Mouse (Mus musculus): ENCODE data around the gene Fndc3b.
A peak's percentile ranks its signal among the peaks of the same experiment; 100 is the strongest.

Fndc3b gene

GRCm38 (mm10) chr3:27710648-27711428 lies at the start of gene Fndc3b:
Gene Fndc3b, minus strand, starts transcription at chr3:27711307.
- DNase-seq = peak; percentile 76 to 89

DNA sequence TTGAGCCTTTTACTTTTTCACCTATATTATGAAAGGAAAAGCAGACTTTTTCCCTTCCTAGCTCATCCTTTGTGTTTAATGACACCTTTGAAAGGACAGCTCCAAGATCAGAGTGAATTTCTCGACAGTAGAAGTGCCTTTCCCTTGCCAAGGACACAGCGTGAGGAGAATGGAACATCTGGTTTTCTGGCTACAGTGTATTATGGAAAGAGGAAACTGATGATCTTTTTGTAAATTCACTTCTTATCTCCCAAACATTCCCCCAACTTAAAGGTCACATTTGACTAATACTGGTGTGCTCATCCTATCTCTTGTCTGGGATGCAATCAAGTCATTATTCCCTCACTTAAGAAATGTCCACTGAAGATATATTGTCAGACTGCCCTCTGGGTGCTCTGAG lies 49.2 kb upstream of the Fndc3b start:
- no peak for DNase-seq

DNA sequence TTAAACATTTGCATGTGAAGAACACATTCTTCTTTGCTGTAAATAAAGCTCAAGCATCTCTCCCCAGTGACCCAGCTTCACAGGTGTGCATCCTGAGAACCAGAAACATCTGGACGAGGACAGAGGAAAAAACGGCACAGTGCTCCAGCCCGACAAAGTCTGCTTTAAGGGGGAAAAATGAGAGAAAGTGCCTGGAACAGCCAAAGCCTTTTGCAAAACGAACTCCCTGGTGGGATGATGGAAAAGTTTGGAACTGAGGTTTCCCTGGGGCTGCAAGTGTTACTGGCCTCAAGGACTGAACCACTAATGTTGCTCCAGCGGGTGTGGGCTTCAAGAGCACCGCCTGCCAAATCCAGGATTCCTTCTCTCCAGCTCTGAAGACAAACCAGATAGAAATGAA lies 47.9 kb upstream of the Fndc3b start:
- no peak for DNase-seq

DNA sequence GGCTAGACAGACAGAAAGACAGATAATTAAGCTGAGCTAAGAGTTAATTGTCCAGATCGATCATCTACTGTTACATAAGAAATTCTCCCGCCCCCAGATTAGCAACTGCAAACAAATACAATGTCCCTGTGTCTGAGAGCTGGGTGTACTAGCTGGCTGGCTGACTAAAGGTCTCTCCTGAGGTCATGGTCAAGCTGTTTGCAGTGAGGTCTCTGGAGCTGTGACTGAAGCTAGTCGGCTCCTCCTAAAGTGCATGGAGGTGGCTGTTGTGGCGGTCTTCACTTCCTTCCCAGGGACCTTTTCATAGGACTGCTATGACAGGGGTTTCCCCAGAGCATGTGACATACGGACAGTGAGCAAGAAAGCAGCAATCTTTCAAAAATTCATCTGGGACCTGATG lies 40.5 kb upstream of the Fndc3b start:
- DNase-seq = no peak

DNA sequence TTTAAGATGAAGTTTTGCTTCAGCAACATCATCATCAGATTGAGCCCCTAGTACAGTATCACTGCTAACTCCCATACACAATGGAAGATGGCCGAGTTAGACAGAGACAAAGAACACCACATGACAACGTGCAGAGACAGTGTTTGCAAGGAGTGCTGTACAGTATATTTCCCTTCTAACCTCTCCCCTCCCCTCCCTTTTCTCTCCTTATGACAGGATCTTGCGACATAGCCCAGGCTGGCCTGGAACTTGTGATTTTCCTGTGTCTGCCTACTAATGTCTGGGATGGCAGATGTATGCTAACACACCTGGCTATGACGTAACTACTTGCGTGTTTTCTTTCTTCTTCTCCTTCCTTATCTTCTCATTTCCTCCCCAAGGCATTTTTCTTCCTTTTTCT lies 40.0 kb upstream of the Fndc3b start:
- DNase-seq = no peak

DNA sequence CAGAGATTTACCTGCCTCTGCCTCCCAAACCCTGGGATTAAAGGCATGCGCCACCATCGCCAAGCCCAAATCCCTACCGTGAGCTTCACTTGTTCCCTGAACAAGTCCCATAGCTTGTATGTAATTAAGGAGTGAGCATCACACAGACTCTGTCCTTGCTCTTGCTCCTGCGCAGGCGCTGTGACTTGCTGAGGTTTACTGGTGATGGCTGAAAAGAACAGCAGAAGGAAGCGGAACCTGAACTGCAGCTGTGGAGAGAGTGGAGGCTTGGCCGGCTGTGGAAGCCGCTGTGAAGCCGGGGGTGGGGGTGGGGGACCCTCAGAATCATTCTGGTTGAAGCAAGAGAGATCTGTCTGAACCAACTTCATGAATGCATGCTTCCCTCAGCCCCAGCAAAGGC lies 34.5 kb upstream of the Fndc3b start:
- DNase-seq = no peak

DNA sequence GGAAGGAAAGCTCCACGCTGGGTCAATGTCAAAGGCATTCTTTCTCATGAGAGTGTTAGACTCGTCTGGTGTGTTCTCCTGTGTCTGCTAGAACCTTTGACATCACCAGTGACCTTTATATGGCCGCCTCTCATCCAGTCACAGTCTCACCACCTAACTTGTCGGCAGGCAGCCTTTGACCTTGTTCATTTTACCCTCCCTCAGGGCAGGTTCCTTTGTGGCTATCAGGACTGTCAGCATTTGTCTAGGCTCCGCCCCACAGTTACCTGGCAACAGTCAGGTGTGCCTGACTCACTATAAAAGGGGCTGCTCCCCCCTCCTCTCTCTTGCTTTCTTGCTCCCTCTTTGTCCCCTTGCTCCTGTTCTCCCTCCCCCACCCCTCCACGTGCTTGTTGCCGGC lies 33.6 kb upstream of the Fndc3b start:
- no peak for DNase-seq

GRCm38 (mm10) chr3:27743271-27744145 lies 32.4 kb upstream of the Fndc3b start:
- no peak for DNase-seq

- DNase-seq = no peak
Measured at GRCm38 (mm10) chr3:27742124-27742523, 31.0 kb upstream of the Fndc3b start.

DNA sequence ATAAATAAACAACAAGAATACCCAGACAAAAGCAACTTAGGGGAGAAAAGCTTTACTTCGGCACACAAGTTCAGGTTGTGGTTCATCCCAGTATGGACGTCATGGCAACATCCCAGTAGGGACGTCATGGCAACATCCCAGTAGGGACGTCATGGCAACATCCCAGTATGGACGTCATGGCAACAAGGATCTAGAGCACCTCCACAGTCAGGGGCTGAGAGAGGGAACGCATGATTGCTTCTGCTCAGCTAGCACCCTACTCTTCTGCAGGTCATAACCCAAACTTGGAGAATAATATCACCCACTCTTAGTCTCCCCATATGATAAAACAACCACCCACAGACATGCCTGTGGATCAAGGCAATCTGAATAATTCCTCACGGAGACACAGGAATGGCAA lies 29.0 kb upstream of the Fndc3b start:
- DNase-seq = no peak

- no peak for DNase-seq
Measured at GRCm38 (mm10) chr3:27736180-27736579, 25.1 kb upstream of the Fndc3b start.

- no peak for DNase-seq
Measured at GRCm38 (mm10) chr3:27735113-27735512, 24.0 kb upstream of the Fndc3b start.

DNA sequence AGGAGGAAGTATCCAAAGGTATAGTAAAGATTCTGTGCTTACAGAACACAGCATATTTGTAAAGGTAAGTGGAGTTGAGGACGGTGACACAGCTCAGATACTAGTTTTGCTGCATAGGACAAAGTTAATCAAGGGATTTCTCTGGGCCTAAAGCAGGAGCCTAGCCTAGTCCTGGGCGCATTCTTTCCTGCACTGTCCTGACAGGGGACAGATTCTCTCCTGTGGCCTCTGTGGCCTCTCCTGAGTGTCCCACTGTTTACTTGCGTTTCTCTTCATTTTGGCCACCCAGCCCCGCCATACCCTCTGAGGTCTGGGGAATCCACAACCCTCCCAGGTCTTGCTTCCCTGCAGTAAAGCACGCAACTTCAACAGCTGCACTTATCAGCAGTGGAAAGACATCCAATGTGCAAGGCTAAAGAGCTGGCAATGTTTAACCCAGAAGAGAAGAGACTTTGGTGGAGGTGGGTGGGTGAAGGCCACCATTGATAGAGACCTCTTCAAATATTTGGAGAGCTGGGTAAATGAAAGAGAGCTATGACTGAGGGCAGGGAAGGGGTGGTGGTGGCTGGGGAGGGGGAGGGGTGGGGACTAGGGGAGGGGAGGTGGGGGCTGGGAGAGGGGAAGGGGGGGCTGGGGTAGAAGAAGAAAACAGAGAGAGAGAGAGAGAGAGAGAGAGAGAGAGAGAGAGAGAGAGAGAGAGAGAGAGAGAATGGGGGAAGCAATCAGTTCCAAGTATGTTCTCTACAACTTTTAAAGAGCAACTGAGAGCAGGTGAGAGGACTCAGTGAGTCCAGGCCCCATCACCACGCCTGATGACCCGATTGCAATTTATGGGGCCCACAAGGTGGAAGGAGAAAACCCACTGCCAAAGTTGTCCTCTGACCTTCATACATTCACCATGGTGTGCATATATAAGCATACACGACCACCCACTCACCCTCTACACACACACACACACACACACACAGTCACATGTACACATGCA lies 18.0 kb upstream of the Fndc3b start:
- DNase-seq = no peak

- DNase-seq = no peak
Measured at GRCm38 (mm10) chr3:27728176-27728575, 17.1 kb upstream of the Fndc3b start.

- no peak for DNase-seq
Measured at GRCm38 (mm10) chr3:27725752-27726151, 14.6 kb upstream of the Fndc3b start.

GRCm38 (mm10) chr3:27724208-27724607 lies 13.1 kb upstream of the Fndc3b start:
- DNase-seq = no peak

DNA sequence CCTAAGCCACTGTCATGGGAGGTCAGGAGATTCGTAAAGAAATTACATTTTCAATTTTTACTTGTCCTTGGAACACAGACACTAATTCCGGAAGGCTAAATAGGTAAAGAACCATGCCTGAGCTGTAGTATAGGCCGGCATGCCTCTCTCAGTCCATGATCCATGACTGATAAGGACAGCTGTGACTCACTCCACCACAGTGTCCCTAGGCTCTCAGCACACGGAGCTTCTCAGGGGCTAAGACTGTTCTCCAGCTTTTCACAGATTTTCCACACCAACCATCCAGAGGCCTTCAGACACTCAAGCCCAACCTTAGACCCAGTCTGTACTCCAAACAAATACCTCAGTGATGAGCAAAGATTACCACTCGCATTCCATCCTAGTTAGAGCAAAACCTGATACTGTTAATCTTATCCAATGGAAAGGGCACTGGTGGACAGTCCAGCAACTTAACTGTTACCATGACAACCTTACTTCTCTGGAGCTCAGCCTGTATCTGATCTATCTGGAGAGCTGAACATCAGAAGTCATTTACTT lies 7.8 kb upstream of the Fndc3b start:
- DNase-seq = no peak

- no peak for DNase-seq
Measured at GRCm38 (mm10) chr3:27713971-27714370, 2.9 kb upstream of the Fndc3b start.

DNA sequence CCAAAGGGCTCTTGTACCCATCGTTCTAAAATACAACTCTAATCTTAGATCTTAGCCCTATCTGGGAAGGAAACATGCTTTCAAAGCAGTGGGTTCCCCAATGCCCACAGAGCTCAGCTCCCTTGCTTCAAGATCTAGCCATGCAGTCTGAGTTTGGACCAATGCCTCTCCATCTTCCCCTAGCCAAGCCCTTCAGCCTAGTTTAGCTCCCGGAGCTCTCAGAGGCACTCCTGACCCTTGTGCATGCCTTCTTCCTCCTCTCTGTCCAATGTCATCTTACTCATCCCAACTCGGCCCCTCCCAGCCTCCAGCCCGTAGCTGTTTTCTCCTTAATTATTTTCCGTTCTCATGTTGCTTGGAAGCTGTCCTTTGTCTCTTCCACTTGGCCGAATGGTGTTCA lies 1.3 kb upstream of the Fndc3b start:
- no peak for DNase-seq

DNA sequence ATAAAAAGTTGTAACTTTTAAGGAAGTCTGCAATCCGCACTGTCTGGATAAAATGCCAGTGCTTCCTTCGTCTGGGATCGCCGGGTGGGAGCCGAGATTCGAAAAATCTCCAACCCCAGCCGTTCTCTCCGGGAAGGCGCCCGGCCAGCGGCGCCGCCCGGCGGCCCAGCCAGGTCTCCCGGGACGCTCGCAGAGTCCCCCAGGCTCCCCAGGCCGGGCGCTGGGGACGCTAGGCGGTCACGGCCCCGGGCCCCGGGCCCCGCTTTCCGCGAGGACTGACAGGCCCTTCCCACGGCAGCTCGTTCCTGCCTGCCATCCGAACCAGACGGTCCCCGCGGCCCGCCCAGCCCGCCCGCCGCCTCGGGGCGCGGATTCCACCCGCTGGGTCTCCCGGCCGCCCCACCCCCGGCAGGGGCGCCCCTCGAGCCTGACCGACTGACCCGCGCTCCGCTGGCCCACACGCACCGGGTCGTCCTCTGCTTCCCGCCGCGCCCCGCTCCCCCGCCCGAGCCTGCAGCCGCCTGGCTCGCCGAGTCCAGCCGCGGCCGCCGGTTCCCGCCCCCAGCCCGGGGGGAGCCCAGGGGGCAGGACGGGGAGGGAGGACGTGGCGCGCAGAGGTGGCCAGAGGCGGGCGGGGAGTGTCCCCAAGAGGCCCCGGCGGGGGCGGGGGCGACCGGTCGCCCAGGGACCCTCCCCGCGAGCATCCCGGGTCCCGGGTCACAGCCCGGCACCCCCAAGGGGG lies 1.0 kb downstream of the Fndc3b start:
- peak; percentile 38 to 53 for DNase-seq

GRCm38 (mm10) chr3:27709096-27709905 lies 1.8 kb downstream of the Fndc3b start:
- no peak for DNase-seq
